Mouse (Mus musculus): Measurements from ENCODE around the gene Flt1. TPM values are rescaled to one million over a fixed set of nuclear protein-coding genes. Genes with fewer than 3 reads are reported as not detected.

Gene Flt1
- polyA plus RNA-seq, 1 experiment from 2014 or later: 12.9 TPM

DNA sequence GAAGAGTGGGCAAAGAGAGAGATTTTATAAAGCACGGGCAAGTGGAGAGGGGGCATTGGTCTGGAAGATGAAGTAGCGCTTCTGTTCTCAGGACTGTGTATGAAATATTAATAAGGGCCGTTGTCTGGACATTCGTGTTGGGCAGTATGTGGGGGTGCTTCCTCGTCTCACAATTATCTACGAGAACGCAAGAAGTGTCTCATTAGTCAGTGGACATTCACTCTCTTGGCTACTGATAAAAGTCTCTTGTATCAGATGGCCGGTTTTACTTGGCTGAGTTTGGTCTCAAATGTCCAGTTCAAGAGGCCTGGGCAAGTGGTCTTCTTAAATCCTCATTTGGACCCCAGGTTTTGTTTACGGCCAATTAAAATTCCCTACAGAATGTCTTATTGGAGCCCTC lies 60.4 kb downstream of the Flt1 start:
- Histone ChIP-seq H3K27me3 (no peaks in the 10 kb centered on the region), H3K4me1 (no peaks in the 10 kb centered on the region), H3K27ac (replicated peaks) (no peak overlapping the region), H3K9me3 (replicated peaks) (no peaks in the 10 kb centered on the region), H3K9ac (no peak overlapping the region), H3K4me2 (replicated peaks) (no peak overlapping the region), H3K36me3 (no peaks in the 10 kb centered on the region), H3K4me3 (replicated peaks) (no peak overlapping the region)
- no peak for ATAC-seq (ENCODE audit: insufficient number of reproducible peaks, low FRiP score, low TSS enrichment, low read depth)
- WGBS: 89% methylated on average over 9 of the region's 9 CpGs

DNA sequence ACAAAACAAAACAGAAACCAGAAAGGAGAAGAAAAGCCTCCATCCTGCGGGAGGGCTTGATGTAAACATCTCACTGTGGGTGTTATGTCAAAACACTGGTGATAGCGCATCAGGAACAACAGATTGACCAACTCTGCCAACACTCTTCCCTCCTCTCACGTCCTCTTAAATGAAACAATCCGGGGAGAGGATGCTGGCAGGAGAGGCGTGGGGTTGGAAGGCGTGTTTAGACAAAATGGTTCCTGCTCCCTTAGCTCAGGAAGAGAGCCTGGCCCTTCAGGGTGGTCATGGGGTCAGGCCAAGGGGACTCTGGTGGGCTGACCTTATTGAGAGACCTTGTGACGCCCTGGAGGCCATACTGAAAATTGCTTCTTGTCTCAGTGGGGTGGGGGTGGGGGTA lies 65.9 kb downstream of the Flt1 start:
- Histone ChIP-seq H3K4me1 (no peaks in the 10 kb centered on the region), H3K9me3 (replicated peaks) (no peaks in the 10 kb centered on the region), H3K27me3 (no peaks in the 10 kb centered on the region), H3K27ac (replicated peaks) (no peak overlapping the region), H3K9ac (no peak overlapping the region), H3K36me3 (no peaks in the 10 kb centered on the region), H3K4me3 (replicated peaks) (no peak overlapping the region), H3K4me2 (replicated peaks) (no peak overlapping the region)
- no peak for ATAC-seq (ENCODE audit: insufficient number of reproducible peaks, low FRiP score, low TSS enrichment, low read depth)
- WGBS: 74% methylated on average over 7 of the region's 7 CpGs

DNA sequence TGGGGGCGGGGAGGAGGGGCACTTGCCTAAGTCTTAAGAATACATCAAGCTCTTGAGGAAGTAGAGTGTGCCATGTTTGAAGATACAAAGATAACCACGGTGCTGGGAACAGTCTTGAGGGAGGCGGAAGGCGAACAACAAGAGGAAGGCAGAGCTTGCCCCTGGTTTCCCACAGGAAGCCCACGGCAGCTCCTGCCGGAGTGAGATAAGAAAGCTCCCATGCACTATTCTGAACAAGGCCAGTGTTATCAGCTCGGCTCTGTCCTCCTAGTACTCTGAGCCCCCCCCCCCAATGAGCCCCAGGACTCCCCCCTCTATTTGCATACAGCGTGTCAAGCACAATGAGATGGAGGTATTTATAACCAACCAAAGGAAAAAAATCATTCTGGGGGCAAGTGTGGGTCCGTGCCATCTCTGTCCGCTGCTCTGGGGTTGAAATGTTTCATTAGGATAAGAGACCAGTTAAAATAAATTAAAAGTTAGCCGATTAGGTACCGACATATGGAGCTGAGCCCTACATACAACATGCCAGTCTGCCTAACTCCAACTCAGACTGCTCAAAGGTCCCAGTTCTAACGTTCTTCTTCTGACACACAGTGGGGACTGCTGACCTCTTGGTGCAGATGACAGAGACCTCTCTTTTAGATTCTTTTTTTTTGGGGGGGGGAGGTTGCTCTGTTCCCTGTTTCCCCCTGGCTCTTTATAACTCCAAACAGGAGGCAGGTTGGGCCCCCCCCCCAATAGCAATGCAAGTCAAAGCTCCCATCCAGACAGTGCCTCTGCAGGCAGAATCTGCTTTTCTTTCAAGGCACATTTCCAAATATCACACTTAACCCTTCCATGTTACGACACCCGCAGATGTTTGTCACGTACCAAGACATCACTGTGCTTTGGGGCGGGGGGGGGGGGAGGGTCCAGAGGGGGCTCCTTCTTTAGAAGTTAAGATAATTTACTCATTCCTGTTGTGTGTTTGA lies 67.6 kb downstream of the Flt1 start:
- H3K9ac ChIP-seq: no peak overlapping the region
- no peaks in the 10 kb centered on the region for H3K9me3 ChIP-seq (replicated peaks)
- WGBS: 67% methylated on average over 17 of the region's 17 CpGs
- H3K27ac ChIP-seq (replicated peaks): no peak overlapping the region
- H3K4me1 ChIP-seq: no peaks in the 10 kb centered on the region
- H3K36me3 ChIP-seq: no peaks in the 10 kb centered on the region
- H3K4me3 ChIP-seq (replicated peaks): no peak overlapping the region
- no peak overlapping the region for H3K4me2 ChIP-seq (replicated peaks)
- no peak for ATAC-seq (ENCODE audit: insufficient number of reproducible peaks, low FRiP score, low TSS enrichment, low read depth)
- no peaks in the 10 kb centered on the region for H3K27me3 ChIP-seq

DNA sequence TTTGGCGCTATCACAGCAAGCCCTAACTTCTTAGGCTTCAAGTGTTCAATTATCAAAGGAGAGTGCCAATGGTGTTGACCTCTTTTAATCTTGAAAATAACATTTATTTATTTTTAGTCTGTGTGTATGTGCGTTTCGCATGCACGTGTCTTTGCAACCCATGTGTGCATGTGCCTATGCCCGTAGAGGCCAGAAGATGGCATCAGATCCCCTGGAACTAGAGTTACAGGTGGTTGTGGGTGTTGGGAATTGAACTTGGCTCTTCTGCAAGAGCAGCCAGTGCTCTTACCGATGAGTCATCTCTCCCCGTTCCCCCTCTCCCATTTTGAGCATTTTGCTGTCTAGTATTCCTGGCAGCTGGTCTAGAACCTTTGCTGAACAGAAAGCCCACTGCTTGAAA lies 70.0 kb downstream of the Flt1 start:
- H3K27ac ChIP-seq (replicated peaks): no peak overlapping the region
- H3K36me3 ChIP-seq: no peaks in the 10 kb centered on the region
- no peak for ATAC-seq (ENCODE audit: insufficient number of reproducible peaks, low FRiP score, low TSS enrichment, low read depth)
- H3K4me2 ChIP-seq (replicated peaks): no peak overlapping the region
- WGBS: 86% methylated on average over 7 of the region's 7 CpGs
- H3K27me3 ChIP-seq: no peaks in the 10 kb centered on the region
- H3K4me3 ChIP-seq (replicated peaks): no peak overlapping the region
- H3K9ac ChIP-seq: no peak overlapping the region
- no peaks in the 10 kb centered on the region for H3K4me1 ChIP-seq
- no peaks in the 10 kb centered on the region for H3K9me3 ChIP-seq (replicated peaks)

DNA sequence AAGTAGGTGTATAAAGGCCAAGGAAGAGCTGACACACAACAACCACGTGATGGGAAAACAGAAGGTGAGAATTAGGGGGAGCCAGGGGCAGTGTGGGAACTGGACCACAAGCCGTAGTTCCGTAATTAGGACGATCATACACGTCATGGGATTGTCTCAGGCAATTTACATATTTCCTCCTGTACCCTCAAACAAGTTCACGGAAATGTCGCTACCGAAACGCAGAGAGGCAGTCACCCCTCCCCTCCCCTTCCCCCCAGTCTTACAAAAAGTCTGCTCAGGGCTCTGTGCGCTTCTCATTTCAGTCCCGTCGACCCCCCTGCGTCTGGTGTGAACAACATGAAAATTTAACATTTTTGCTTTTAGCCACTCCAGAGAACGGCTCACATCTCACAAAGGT lies 74.6 kb downstream of the Flt1 start:
- Histone ChIP-seq H3K4me2 (replicated peaks) (no peak overlapping the region), H3K4me1 (no peaks in the 10 kb centered on the region), H3K27ac (replicated peaks) (no peak overlapping the region), H3K27me3 (no peaks in the 10 kb centered on the region), H3K36me3 (no peaks in the 10 kb centered on the region), H3K9ac (no peak overlapping the region), H3K4me3 (replicated peaks) (no peak overlapping the region), H3K9me3 (replicated peaks) (no peaks in the 10 kb centered on the region)
- ATAC-seq (ENCODE audit: insufficient number of reproducible peaks, low FRiP score, low TSS enrichment, low read depth): no peak
- 79% methylated on average over 14 of the region's 14 CpGs for WGBS

DNA sequence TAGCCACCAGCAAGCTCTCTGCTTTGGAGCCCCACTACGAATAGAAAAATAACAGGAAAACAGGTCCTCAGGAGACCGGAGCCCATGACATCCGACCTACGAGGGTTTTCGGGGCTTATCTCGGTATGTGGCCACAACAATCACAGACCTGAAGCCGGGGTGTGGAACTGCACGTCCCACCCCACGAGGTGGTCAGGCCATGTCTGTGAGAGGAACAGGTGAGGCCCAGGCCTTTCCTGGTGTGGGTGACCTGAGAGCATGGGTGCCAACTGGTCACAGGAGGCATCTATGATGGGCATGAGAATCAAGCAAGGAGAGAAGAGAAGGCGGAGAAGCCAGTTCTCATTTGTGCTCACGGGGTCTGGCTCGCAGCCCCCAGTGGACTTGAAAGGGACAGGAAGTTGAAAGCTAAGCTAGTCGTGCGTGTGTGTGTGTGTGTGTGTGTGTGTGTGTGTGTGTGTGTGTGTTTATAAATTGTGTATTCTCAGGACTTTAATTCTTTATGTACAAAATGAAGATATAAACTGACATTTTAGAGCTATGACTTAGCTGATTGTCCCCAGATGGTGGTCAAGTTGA lies 79.4 kb downstream of the Flt1 start:
- Histone ChIP-seq H3K9ac (no peak overlapping the region), H3K4me2 (replicated peaks) (no peak overlapping the region), H3K4me3 (replicated peaks) (no peak overlapping the region), H3K27ac (replicated peaks) (0 out of 2 replicates have a peak overlapping the region, but pooled peaks have one; percentile 11), H3K4me1 (peaks cover 7% of the 10 kb centered on the region), H3K9me3 (replicated peaks) (no peaks in the 10 kb centered on the region), H3K27me3 (no peaks in the 10 kb centered on the region), H3K36me3 (no peaks in the 10 kb centered on the region)
- ATAC-seq (ENCODE audit: insufficient number of reproducible peaks, low FRiP score, low TSS enrichment, low read depth): no peak
- WGBS: 70% methylated on average over 14 of the region's 14 CpGs

DNA sequence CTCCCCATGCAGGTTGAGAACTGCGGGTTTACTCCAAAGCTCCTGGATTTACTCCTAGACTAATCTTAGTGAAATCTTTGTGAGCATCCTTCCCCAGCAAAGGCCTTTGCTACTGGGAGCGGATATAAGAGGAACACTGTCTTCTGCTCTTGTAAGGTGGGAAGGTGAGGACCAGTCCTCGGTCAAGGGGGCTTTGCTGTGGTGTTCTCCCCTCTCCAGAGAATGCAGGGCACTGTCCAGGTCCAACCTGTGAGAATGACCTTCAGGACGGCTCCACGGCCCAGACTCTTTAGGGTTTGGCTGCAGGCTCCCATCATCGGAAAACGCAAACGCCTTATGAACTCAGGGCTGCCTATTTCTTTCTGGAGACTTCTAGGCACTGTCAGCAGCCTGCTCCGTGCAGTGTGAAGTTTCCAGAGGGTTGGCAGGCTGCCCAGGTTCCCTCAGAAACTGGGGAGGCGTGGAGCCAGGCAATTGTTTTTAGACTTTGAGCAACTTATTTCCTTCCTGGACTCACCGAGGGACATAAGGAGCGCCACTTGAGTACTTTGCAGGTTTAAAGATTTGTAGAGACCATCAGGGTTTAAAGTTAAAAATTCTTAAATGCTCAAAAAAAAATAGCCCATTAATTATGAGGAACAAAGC lies 80.7 kb downstream of the Flt1 start:
- H3K36me3 ChIP-seq: no peaks in the 10 kb centered on the region
- no peak overlapping the region for H3K27ac ChIP-seq (replicated peaks)
- no peaks in the 10 kb centered on the region for H3K27me3 ChIP-seq
- no peak overlapping the region for H3K4me2 ChIP-seq (replicated peaks)
- H3K9me3 ChIP-seq (replicated peaks): no peaks in the 10 kb centered on the region
- ATAC-seq (ENCODE audit: insufficient number of reproducible peaks, low FRiP score, low TSS enrichment, low read depth): peak; percentile 45; the same call in 1 of the 2 replicates
- no peak overlapping the region for H3K9ac ChIP-seq
- H3K4me3 ChIP-seq (replicated peaks): no peak overlapping the region
- 39% methylated on average over 12 of the region's 12 CpGs for WGBS
- peaks cover 7% of the 10 kb centered on the region for H3K4me1 ChIP-seq

DNA sequence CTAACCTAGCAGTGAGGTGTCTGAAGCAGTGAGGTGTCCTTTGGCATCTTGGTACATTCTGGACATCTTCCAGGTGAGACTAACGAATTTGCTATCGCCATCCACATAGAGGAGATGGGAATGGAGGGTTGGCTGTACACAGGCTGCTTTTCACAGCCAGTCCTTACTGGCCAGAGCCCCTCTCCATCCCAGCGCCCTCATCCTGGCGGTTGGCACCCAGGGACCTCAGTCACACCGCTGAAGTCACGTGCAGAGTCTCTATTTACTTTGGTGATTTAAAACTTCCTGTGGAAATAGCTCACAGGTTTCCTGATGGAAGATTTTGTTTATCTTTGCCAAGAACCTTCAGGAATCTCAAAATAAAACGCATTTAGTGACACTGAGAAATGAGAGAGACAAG lies 84.4 kb downstream of the Flt1 start:
- ATAC-seq (ENCODE audit: insufficient number of reproducible peaks, low FRiP score, low TSS enrichment, low read depth): no peak
- no peak overlapping the region for H3K4me2 ChIP-seq (replicated peaks)
- WGBS: 56% methylated on average over 7 of the region's 7 CpGs
- H3K4me1 ChIP-seq: peaks cover 7% of the 10 kb centered on the region
- no peak overlapping the region for H3K4me3 ChIP-seq (replicated peaks)
- H3K9ac ChIP-seq: no peak overlapping the region
- no peak overlapping the region for H3K27ac ChIP-seq (replicated peaks)
- no peaks in the 10 kb centered on the region for H3K9me3 ChIP-seq (replicated peaks)
- no peaks in the 10 kb centered on the region for H3K27me3 ChIP-seq
- H3K36me3 ChIP-seq: no peaks in the 10 kb centered on the region

DNA sequence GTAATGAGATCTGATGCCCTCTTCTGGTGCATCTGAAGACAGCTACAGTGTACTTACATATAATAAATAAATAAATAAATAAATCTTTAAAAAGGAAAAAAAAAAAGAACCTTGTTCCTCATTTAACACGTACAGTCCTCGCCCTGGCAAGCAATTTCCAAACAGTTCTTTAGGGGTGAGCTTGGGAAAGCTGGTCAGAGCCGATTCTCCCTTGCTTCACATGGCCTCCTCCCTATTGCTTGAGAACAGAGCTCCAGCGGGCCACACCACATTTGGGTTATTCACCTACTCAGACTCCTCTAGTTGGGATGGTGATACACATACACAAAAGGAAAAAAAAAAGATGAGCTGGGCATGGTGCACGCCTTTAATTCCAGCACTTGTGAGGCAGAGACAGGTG lies 85.9 kb downstream of the Flt1 start:
- no peaks in the 10 kb centered on the region for H3K36me3 ChIP-seq
- no peak overlapping the region for H3K27ac ChIP-seq (replicated peaks)
- 92% methylated on average over 5 of the region's 5 CpGs for WGBS
- no peaks in the 10 kb centered on the region for H3K27me3 ChIP-seq
- H3K4me3 ChIP-seq (replicated peaks): no peak overlapping the region
- H3K9me3 ChIP-seq (replicated peaks): no peaks in the 10 kb centered on the region
- peaks cover 3% of the 10 kb centered on the region; the same call in 1 of the 2 replicates for H3K4me1 ChIP-seq
- H3K4me2 ChIP-seq (replicated peaks): no peak overlapping the region
- H3K9ac ChIP-seq: no peak overlapping the region
- no peak for ATAC-seq (ENCODE audit: insufficient number of reproducible peaks, low FRiP score, low TSS enrichment, low read depth)

DNA sequence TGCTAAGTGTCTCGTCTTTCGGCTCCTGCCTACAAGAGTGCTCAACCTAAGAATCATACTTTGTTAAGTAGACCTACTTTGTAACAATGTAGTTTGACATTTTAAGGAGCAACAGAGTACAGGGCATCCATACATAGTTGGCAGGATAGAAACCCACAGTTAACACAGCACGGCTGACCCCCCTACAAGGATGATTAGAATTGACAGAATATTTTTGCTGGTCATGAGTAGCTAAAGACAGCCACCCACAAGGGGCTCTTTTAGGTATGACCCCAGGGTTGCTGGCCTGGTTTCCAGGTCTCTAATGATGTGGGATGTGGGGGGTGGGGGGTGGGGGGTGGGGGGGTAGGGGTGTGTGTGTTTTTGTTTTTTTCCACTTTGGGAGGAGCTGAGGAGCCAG lies 89.1 kb downstream of the Flt1 start:
- WGBS: 74% methylated on average over 3 of the region's 3 CpGs
- H3K27ac ChIP-seq (replicated peaks): no peak overlapping the region
- no peaks in the 10 kb centered on the region for H3K9me3 ChIP-seq (replicated peaks)
- H3K27me3 ChIP-seq: no peaks in the 10 kb centered on the region
- no peaks in the 10 kb centered on the region for H3K36me3 ChIP-seq
- ATAC-seq (ENCODE audit: insufficient number of reproducible peaks, low FRiP score, low TSS enrichment, low read depth): no peak
- no peak overlapping the region for H3K4me3 ChIP-seq (replicated peaks)
- no peak overlapping the region for H3K9ac ChIP-seq
- no peaks in the 10 kb centered on the region for H3K4me1 ChIP-seq
- H3K4me2 ChIP-seq (replicated peaks): no peak overlapping the region

DNA sequence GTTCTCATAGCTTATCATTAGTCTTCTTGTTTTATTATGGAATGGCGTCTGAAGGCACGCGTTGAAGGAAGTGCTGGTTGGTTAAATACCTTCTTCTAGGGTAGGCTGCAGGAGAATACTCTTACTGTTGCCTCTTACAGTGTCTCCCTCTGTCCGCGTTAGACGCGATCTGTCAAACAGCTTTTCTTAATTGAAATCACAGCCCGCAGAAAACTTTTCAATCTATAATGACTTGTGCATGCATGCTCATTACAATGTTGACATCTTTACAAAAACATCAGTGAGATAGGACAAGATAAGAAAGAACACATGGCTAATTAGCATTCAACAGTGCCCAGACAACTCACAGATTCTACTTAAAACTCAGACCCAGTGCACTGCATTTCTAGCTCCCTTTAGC lies 89.9 kb downstream of the Flt1 start:
- Histone ChIP-seq H3K9ac (no peak overlapping the region), H3K9me3 (replicated peaks) (no peaks in the 10 kb centered on the region), H3K4me3 (replicated peaks) (no peak overlapping the region), H3K36me3 (no peaks in the 10 kb centered on the region), H3K4me1 (no peaks in the 10 kb centered on the region), H3K27me3 (no peaks in the 10 kb centered on the region), H3K27ac (replicated peaks) (no peak overlapping the region), H3K4me2 (replicated peaks) (no peak overlapping the region)
- no peak for ATAC-seq (ENCODE audit: insufficient number of reproducible peaks, low FRiP score, low TSS enrichment, low read depth)
- 59% methylated on average over 8 of the region's 8 CpGs for WGBS

Measured in embryonic facial prominence, embryonic 15.5 days (tissue).